Mouse (Mus musculus) kidney, adult 18-20 months (tissue): ENCODE data around the gene Eef1a1.
A peak's percentile ranks its signal among the peaks of the same experiment; 100 is the strongest.
"Not testable (repeated sequence)": the region's sequence is repeated elsewhere in the genome, so short reads cannot be mapped to it uniquely, and the experiment has no call there.

Experiments
- DNase-seq: peaks from one replicate; pipeline ENCODE4 v3.0.0; 2021

Eef1a1 gene

DNA sequence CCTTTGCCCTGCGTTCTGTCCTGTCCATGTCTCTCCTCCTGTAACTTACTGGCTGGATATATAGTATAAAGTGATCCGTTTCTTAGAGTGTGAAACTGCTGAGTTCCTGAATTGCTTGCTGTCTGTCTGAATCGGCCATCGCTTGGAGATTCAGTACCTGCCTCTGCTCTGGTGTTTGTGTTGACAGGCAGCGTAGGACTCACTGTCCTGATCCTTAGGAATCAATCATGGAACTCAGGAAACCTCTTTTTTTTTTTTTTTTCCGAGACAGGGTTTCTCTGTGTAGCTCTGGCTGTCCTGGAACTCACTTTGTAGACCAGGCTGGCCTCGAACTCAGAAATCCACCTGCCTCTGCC, 17.7 kb upstream of the Eef1a1 start:
- DNase-seq: no peak

DNA sequence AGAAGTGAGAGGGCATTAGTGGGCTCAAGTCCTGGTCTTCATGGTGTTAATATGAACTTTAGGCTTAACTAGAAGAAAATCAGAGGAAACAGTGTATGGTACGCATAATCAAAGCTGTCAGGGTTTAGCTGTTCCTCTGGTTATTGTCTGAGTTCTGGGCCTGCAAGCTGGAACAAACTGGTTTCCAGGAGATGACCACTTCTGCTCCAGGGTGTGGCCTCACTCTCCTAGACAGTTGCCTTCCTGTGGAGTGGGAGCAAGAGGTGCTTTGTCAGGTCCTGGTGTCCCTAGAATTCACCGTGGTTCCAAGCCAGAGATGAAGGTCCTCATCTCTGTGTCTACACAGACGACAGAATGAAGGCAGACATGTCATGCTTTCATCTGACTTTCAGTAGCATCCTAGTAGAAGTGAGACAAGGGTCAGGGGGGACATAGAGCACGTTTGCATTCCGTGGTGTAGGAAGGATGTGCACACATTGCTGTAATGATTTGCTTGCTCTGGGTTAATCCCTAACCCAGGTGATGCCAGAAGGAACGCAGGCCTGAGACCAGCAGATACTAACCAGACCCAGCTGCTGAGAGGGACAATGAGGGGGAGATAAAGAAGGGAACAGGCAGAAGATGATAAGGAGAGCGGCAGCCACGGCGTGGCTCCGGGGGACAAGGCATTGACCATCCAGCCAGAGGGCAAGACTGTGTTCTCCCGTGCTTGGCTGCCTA, 17.2 kb upstream of the Eef1a1 start:
- peak; percentile 67 for DNase-seq

- DNase-seq: no peak
Measured at GRCm38 (mm10) chr9:78505223-78505622, 16.3 kb upstream of the Eef1a1 start.

DNA sequence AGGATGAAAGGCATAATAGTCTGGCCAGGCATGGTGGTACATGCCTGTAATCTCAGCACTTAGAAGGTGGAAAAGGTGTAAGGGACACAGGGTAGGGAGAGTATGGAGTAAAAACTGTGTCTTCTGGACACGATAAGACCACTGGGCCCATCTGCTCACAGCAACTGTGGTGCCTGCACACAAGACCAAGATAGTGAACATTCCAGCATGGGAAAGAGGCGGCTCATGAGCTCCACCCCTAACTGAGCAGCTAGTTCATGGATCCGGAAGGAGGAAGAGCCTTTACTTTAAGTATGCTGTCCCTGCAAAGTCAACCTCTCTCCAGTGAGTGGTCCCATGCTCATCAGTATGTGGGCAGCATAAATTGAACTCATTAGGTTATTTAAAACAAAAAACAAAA, 15.7 kb upstream of the Eef1a1 start:
- no peak for DNase-seq

GRCm38 (mm10) chr9:78504133-78504532, 15.2 kb upstream of the Eef1a1 start:
- DNase-seq: no peak

GRCm38 (mm10) chr9:78503223-78504079, 14.5 kb upstream of the Eef1a1 start:
- no peak for DNase-seq

- no peak for DNase-seq
Measured at GRCm38 (mm10) chr9:78501284-78501683, 12.3 kb upstream of the Eef1a1 start.

- no peak for DNase-seq
Measured at GRCm38 (mm10) chr9:78500386-78500785, 11.4 kb upstream of the Eef1a1 start.

DNA sequence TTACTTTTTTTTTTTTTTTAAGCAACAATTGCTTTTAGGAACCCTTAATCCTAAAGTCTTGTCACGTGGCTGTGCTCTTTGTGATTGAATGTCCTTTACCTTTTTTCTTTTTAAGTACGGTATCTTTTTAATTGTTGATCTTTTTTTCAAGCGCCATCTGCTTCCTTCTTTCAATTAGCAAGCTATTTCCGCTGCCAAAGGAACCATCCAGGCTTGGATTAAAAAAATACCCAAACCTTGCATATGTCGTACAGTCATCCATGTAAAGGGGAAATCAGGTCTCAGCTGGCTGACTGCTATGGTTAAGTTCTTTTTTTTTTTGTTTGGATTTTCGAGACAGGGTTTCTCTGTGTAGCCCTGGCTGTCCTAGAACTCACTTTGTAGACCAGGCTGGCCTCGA, 4.2 kb upstream of the Eef1a1 start:
- DNase-seq: no peak

- no peak for DNase-seq
Measured at GRCm38 (mm10) chr9:78492254-78492653, 3.3 kb upstream of the Eef1a1 start.

DNA sequence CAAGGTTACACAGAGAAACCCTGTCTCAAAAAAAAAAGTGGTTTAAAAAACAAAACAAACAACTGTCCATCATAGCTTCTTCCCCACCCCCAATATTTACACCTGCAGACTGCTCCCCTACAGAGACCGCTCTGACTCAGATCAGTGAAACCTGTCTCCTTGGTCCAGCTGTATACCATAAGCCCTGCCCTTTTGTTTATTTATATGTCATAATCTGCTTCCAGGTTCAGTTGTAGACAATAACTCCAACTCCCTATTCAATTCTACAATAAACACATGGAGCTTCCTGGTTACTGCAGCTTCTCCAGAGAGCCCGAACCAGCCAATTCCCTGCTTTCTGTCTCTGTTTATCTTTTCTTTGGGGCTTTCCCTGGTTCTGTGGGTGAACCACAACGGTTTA, 2.2 kb upstream of the Eef1a1 start:
- no peak for DNase-seq

DNA sequence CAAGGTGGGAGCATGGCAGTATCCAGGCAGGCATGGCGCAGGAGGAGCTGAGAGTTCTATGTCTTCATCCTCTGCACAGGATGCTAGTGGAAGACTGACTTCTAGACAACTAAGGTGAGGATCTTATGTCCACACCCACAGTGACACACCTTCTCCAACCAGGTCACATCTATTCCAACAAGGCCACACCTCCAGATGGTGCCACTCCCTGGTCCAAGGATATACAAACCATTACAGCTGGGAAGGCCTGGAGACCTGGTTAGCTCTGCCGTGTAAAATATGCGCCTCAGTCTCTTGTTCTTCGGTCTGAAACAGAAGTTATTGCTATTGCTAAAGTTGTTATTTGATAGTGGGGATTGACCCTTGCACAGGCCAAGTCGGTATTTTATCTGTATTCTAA, 930 bp downstream of the Eef1a1 start:
- not testable (repeated sequence) for DNase-seq

- DNase-seq: no peak
Measured at GRCm38 (mm10) chr9:78484660-78485059, 4.3 kb downstream of the Eef1a1 start.

DNA sequence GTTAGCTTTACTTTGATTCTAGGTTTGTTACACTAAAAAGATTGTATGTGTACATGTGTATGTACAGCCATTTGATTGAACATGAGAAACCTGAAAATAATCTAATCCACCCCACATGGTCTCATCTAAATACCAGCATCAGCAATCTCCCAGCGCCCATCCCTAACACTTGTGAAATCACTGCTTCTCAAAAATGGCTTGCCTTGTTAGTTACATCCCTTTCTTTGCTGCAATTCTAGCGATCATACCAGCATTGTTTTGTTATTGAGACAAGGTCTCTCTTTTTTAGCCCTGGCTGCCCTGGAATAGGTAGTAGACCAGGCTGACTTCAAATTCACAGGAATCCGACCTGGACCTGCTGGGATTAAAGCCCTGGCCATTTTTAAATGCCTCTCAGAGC, 6.6 kb downstream of the Eef1a1 start:
- DNase-seq: no peak

- DNase-seq: peak; percentile 96
Measured at GRCm38 (mm10) chr9:78481423-78482331, 7.3 kb downstream of the Eef1a1 start.

- DNase-seq: peak; percentile 82
Measured at GRCm38 (mm10) chr9:78480706-78481358, 8.1 kb downstream of the Eef1a1 start.

DNA sequence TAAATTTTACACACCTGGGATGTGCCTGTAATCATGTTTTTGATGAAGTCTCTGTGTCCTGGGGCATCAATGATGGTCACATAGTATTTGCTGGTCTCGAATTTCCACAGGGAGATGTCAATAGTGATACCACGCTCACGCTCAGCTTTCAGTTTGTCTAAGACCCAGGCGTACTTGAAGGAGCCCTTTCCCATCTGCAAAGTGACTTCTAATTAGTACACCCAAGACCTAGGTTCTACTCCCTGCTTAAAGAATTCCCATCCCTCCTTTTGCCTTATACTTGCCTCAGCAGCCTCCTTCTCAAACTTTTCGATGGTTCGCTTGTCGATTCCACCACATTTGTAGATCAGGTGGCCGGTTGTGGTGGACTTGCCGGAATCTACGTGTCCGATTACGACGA, 8.7 kb downstream of the Eef1a1 start:
- DNase-seq: not testable (repeated sequence)

DNA sequence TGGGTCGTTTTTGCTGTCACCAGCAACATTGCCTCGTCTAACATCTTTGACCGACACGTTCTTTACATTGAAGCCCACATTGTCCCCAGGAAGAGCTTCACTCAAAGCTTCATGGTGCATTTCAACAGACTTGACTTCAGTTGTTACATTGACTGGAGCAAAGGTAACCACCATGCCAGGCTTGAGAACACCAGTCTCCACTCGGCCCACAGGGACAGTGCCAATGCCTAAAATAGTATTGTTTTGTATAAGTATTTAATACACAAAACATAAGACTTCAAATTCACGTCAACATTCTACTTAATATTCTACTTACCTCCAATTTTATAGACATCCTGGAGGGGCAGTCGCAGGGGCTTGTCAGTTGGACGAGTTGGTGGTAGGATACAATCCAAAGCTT, 9.6 kb downstream of the Eef1a1 start:
- DNase-seq: not testable (repeated sequence)

GRCm38 (mm10) chr9:78478009-78478605, 10.8 kb downstream of the Eef1a1 start:
- not testable (repeated sequence) for DNase-seq

DNA sequence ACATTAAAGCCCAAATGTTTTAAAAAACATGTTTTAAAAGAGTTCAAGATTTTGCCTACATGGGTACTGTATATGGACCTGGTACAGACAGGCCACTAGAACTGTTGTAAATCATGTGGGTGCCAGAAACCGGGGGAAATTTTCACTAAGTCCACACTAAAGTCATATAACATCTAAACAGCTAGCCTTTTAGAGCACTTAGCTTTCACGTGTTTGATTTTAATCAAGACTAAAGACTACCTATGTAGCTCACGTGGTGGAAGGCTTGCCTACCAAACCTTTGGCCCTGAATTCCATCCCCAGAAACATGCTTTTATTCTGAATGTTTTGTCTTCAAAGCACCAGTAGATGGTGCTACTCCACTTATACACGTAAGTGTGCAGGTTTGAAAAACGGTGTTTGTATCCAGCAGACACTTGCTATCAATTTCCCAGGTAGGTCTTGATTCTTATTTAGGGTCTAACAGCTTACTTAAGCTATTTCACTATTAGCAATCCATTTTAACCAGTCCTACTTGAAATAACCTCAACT, 11.9 kb downstream of the Eef1a1 start:
- no peak for DNase-seq

GRCm38 (mm10) chr9:78476531-78477020, 12.4 kb downstream of the Eef1a1 start:
- DNase-seq: peak; percentile 13

DNA sequence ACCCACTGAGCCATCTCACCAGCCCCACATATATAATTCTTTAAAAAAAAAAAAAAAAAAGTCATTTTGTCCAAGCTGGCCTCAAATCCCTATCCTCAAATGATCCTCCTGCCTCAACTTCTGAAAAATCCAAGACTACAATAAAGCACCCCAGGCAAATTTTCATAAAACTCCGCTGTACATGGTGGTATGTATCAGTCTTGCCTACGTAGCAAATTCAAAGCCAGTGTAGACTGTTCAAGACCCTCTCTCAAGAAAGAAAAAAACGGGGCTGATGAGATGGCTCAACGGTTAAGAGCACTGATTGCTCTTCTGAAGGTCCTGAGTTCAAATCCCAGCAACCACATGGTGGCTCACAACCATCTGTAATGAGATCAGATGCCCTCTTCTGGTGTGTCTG, 13.1 kb downstream of the Eef1a1 start:
- no peak for DNase-seq
